Mouse (Mus musculus): ENCODE measurements at regions not wholly inside any gene's neighbourhood (a gene's known extent, or its start where the extent isn't known, plus 50 kb on each side); places are given as distances from the start of the nearest gene placed in this dataset.

DNA sequence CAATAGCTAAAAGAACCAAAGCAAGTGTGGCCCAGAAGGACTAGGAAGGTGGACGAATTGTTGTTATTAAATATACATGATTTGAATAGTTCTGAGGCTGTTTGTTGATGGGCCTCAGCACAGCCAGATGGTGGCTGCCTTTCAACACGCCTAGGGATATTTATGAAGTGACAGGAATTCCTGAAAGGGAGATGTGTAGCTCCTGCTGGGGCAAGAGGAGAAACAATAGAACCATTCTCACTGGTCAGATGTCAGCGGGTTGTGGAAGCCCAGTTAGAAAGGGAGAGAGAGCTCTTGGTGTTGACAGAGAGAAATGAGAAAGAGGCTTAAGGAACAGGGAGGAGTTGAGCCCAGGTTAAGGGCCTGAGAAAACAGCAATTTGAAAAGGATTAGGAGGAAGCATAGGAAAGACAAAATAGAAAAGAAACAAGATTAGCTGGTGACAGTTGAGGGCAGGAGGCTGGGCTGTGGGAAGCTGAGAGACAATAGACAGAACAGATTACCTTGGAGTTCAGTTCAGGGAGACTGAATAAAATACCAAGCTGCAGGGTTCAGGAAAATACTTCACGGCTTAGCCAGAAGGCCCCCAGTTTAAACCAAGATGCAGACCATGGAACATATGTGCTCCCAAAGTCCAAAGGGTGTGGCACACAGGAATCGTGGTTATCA lies 174.7 kb upstream of the Ptbp2 start:
- no peaks in the 10 kb centered on the region for H3K9me3 ChIP-seq (ENCODE audit: low read depth, low read length)
- peak overlapping the region; percentile 58; the same call in 1 of the 2 replicates for H3K27ac ChIP-seq (ENCODE audit: low read depth)
- H3K27me3 ChIP-seq (ENCODE audit: insufficient read depth, low read length): no peaks in the 10 kb centered on the region
- DNase-seq (peak; percentile 79), ATAC-seq (ENCODE audit: insufficient read depth) (peak; percentile 87)
- no peak overlapping the region for H3K4me3 ChIP-seq (ENCODE audit: low read depth, low read length)
- no peak overlapping the region for H3K9ac ChIP-seq
- TF ChIP-seq CTCF (IDR thresholded peaks at IDR 0.05; ENCODE audit: low read depth): no peak
- H3K36me3 ChIP-seq (ENCODE audit: insufficient read depth): no peaks in the 10 kb centered on the region
- H3K4me2 ChIP-seq: no peak overlapping the region
- 16% methylated on average over 5 of the region's 5 CpGs for WGBS
- peaks cover 6% of the 10 kb centered on the region for H3K4me1 ChIP-seq (ENCODE audit: insufficient read depth)

DNA sequence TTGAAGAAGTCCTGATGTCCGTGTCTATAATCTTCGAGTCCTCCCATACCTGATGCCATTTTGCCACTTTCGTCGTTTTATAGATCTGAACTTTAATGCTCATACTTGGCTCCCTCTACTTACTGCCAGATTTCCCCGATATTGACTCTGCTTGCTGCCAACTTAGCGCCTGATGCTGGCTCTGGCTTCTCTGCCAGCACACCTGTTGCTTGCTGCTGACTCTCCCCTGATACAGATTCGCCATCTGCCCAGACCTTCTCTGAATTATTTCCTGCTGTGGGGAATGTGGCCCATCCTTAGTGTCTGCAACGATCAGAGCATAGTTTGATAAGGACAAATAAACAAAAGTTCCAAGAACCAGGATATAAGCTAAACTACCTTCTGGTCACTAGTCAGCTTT lies 173.3 kb upstream of the Ptbp2 start:
- Histone ChIP-seq H3K4me2 (no peak overlapping the region), H3K4me3 (ENCODE audit: low read depth, low read length) (no peak overlapping the region), H3K27ac (ENCODE audit: low read depth) (no peak overlapping the region), H3K9ac (no peak overlapping the region), H3K9me3 (ENCODE audit: low read depth, low read length) (no peaks in the 10 kb centered on the region), H3K36me3 (ENCODE audit: insufficient read depth) (no peaks in the 10 kb centered on the region), H3K27me3 (ENCODE audit: insufficient read depth, low read length) (no peaks in the 10 kb centered on the region), H3K4me1 (ENCODE audit: insufficient read depth) (peaks cover 6% of the 10 kb centered on the region)
- TF ChIP-seq CTCF (IDR thresholded peaks at IDR 0.05; ENCODE audit: low read depth): no peak
- 65% methylated on average over 8 of the region's 8 CpGs for WGBS
- ATAC-seq (ENCODE audit: insufficient read depth) (no peak), DNase-seq (no peak)

DNA sequence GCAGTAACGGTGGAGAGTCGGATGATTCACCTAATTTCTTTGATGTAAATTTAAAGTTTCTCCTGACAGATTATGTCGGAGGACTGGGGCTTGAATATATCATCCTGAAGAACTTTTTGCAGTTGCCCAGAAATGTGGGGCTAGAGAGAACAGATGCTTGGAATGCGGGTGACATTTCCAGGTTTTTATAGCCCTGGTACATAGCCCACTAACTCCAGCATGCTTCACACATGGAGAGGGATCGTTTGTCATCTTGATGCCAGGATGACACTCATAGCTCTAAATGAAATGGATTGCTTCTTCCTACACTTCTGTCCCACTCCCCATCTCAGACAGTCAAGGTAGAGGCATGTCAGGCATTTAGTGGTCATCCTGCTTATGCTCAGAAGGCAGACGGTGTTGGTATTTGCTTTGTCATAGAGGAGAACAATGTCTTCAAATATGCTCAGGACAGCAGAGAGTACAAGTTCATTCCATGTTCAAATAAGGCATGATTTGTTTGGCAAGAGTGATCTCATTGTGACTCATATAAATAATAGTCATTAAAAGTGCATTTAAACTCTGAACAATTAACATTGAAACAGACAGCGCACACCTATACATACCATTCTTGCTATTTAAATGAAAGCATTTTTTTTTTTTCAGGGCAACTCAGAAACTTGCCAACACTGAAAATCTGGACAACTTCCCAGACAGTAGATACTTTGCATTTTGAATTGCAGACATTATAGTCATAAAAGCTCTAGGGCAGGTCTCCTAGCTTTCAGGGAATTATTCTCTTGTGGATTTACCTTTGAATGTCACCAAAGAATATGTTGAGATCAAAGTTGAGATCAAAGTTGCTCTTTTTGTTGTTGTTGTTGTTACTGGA lies 171.7 kb upstream of the Ptbp2 start:
- Histone ChIP-seq H3K4me3 (ENCODE audit: low read depth, low read length) (no peak overlapping the region), H3K27ac (ENCODE audit: low read depth) (no peak overlapping the region), H3K27me3 (ENCODE audit: insufficient read depth, low read length) (no peaks in the 10 kb centered on the region), H3K9ac (no peak overlapping the region), H3K9me3 (ENCODE audit: low read depth, low read length) (no peaks in the 10 kb centered on the region), H3K4me2 (no peak overlapping the region), H3K4me1 (ENCODE audit: insufficient read depth) (peaks cover 6% of the 10 kb centered on the region), H3K36me3 (ENCODE audit: insufficient read depth) (no peaks in the 10 kb centered on the region)
- 70% methylated on average over 7 of the region's 7 CpGs for WGBS
- no peak for DNase-seq
- no peak for TF ChIP-seq CTCF (IDR thresholded peaks at IDR 0.05; ENCODE audit: low read depth)
- ATAC-seq (ENCODE audit: insufficient read depth): no peak

GRCm38 (mm10) chr3:119950721-119951120 lies 166.5 kb upstream of the Ptbp2 start:
- Histone ChIP-seq H3K4me2 (no peak overlapping the region), H3K4me3 (ENCODE audit: low read depth, low read length) (no peak overlapping the region), H3K4me1 (ENCODE audit: insufficient read depth) (0 out of 2 replicates have a peak, but pooled peaks cover 4% of the 10 kb centered on the region), H3K27ac (ENCODE audit: low read depth) (no peak overlapping the region), H3K36me3 (ENCODE audit: insufficient read depth) (no peaks in the 10 kb centered on the region), H3K9me3 (ENCODE audit: low read depth, low read length) (no peaks in the 10 kb centered on the region), H3K9ac (no peak overlapping the region), H3K27me3 (ENCODE audit: insufficient read depth, low read length) (no peaks in the 10 kb centered on the region)
- ATAC-seq (ENCODE audit: insufficient read depth) (no peak), DNase-seq (no peak)
- no peak for TF ChIP-seq CTCF (IDR thresholded peaks at IDR 0.05; ENCODE audit: low read depth)
- WGBS: 76% methylated on average over 3 of the region's 3 CpGs

GRCm38 (mm10) chr3:119950070-119950469 lies 165.8 kb upstream of the Ptbp2 start:
- Histone ChIP-seq H3K4me2 (no peak overlapping the region; the same call in 1 of the 2 replicates), H3K36me3 (ENCODE audit: insufficient read depth) (no peaks in the 10 kb centered on the region), H3K4me1 (ENCODE audit: insufficient read depth) (0 out of 2 replicates have a peak, but pooled peaks cover 4% of the 10 kb centered on the region), H3K27me3 (ENCODE audit: insufficient read depth, low read length) (no peaks in the 10 kb centered on the region), H3K9ac (no peak overlapping the region), H3K9me3 (ENCODE audit: low read depth, low read length) (no peaks in the 10 kb centered on the region), H3K27ac (ENCODE audit: low read depth) (no peak overlapping the region), H3K4me3 (ENCODE audit: low read depth, low read length) (no peak overlapping the region)
- no peak for DNase-seq
- WGBS: 81% methylated on average over 2 of the region's 2 CpGs
- ATAC-seq (ENCODE audit: insufficient read depth): no peak
- no peak for TF ChIP-seq CTCF (IDR thresholded peaks at IDR 0.05; ENCODE audit: low read depth)

GRCm38 (mm10) chr3:119949620-119950019 lies 165.4 kb upstream of the Ptbp2 start:
- 0 out of 2 replicates have a peak, but pooled peaks cover 4% of the 10 kb centered on the region for H3K4me1 ChIP-seq (ENCODE audit: insufficient read depth)
- no peak for TF ChIP-seq CTCF (IDR thresholded peaks at IDR 0.05; ENCODE audit: low read depth)
- 23% methylated on average over 7 of the region's 7 CpGs for WGBS
- ATAC-seq (ENCODE audit: insufficient read depth) (peak; percentile 19; the same call in 1 of the 2 replicates), DNase-seq (peak; percentile 34)
- no peaks in the 10 kb centered on the region for H3K27me3 ChIP-seq (ENCODE audit: insufficient read depth, low read length)
- peak overlapping the region; percentile 22; the same call in 1 of the 2 replicates for H3K4me3 ChIP-seq (ENCODE audit: low read depth, low read length)
- H3K4me2 ChIP-seq: peak overlapping the region; percentile 57
- H3K9ac ChIP-seq: no peak overlapping the region
- peak overlapping the region; percentile 63 for H3K27ac ChIP-seq (ENCODE audit: low read depth)
- no peaks in the 10 kb centered on the region for H3K9me3 ChIP-seq (ENCODE audit: low read depth, low read length)
- no peaks in the 10 kb centered on the region for H3K36me3 ChIP-seq (ENCODE audit: insufficient read depth)

- no peak for TF ChIP-seq CTCF (IDR thresholded peaks at IDR 0.05; ENCODE audit: low read depth)
- DNase-seq (peak; percentile 86), ATAC-seq (ENCODE audit: insufficient read depth) (peak; percentile 95)
- Histone ChIP-seq H3K27ac (ENCODE audit: low read depth) (peak overlapping the region; percentile 63), H3K9ac (no peak overlapping the region), H3K4me1 (ENCODE audit: insufficient read depth) (0 out of 2 replicates have a peak, but pooled peaks cover 4% of the 10 kb centered on the region), H3K36me3 (ENCODE audit: insufficient read depth) (no peaks in the 10 kb centered on the region), H3K4me2 (peak overlapping the region; percentile 57), H3K27me3 (ENCODE audit: insufficient read depth, low read length) (no peaks in the 10 kb centered on the region), H3K9me3 (ENCODE audit: low read depth, low read length) (no peaks in the 10 kb centered on the region), H3K4me3 (ENCODE audit: low read depth, low read length) (peak overlapping the region; percentile 22)
- 7% methylated on average over 17 of the region's 17 CpGs for WGBS
These were observed 164.8 kb upstream of the Ptbp2 start for GRCm38 (mm10) chr3:119949041-119949470.

Measured in lung, embryonic 14.5 days (tissue).